Mouse (Mus musculus): Measurements from ENCODE around the gene H2-Q6.
"Not testable (repeated sequence)": the region's sequence is repeated elsewhere in the genome, so short reads cannot be mapped to it uniquely, and the experiment has no call there.

DNA sequence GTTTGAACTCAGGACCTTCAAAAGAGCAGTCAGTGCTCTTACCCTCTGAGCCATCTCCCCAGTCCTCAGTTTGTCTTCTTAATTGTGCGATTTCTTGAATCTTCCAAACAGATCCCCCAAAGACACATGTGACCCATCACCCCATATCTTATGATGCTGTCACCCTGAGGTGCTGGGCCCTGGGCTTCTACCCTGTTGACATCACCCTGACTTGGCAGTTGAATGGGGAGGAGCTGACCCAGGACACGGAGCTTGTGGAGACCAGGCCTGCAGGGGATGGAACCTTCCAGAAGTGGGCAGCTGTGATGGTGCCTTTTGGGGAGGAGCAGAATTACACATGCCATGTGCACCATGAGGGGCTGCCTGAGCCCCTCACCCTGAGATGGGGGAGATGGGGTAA is 27.7 kb upstream of the H2-Q6 start:
- not testable (repeated sequence) for TF ChIP-seq POLR2A (IDR thresholded peaks at IDR 0.05; ENCODE audit: low read depth, low read length); CTCF (IDR thresholded peaks at IDR 0.05; ENCODE audit: extremely low read depth, insufficient read length, insufficient replicate concordance, low read depth, low read length)
